Mouse (Mus musculus): ENCODE measurements around the gene Gm9639.
"Not testable (repeated sequence)": the region's sequence is repeated elsewhere in the genome, so short reads cannot be mapped to it uniquely, and the experiment has no call there.

- not testable (repeated sequence) for TF ChIP-seq CTCF (IDR thresholded peaks at IDR 0.05; ENCODE audit: low read depth); EP300 (optimal IDR thresholded peaks at IDR 0.05)
Measured at GRCm38 (mm10) chr10:77759582-77759981, 35.3 kb downstream of the Gm9639 start, which contains the start of gene Gm3233.

All from stomach, postnatal 0 days (tissue).